In the genomic region with DNA sequence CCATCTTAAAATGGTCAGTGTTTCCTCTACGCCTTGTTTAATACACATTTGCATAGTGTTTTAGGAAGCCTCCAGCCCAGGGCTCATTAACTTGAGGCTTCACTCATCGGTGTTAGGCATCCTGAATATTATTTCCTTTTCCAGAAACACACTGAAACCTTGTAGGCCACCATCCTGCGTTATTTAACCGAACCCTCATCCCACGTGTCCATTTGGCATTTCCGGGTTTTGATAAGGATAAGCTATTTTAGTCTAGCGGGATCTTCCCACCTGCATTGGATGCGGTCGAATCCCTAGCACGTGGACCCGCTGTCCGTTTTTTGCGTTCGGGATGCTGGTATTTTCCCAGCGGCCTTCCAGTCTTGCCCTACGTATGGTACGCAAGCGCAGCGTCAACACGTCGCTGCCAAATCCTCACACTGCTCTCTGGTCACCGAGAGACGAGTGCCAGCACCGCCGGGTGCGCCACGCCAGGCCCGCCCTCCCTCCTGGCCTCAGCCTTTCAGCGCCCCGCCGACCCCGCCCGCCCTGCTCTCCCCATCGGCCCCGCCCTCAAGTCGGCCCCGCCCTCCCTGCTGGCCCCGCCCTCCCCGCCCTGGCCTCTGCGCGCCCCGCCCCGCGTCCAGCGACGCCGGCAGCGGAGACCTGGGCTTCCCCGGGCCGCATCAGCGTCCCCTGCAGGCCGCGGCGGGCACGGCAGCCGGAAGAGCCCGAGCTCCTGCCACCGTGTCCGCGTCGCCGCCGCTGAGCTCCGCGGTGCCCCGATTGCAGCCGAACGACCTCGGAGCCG, we compare ENCODE assay signal across 8 mouse cellular contexts. TPM values are rescaled to one million over a fixed set of nuclear protein-coding genes. Genes with fewer than 3 reads are reported as not detected.
A peak's percentile ranks its signal among the peaks of the same experiment; 100 is the strongest.
DNase-seq lines count a peak whose midpoint lies in the region; ATAC-seq and TF ChIP-seq lines count a peak whose summit lies in the region.

A gene (plus strand): TSS at position 340 of the 790 bp plus-strand sequence.

- no peaks in the 10 kb centered on the region for H3K27me3 ChIP-seq in G1E (ENCODE audit: insufficient read depth, low read length)
- H3K27me3 ChIP-seq in forebrain, embryonic 16.5 days (replicated peaks; ENCODE audit: control insufficient read depth, insufficient read depth, low read length) = no peaks in the 10 kb centered on the region
- no peaks in the 10 kb centered on the region for H3K27me3 ChIP-seq in lung, embryonic 15.5 days

- peak; percentile 89 for ATAC-seq in G1E (ENCODE audit: extremely low read depth, insufficient number of reproducible peaks, low FRiP score, poor library complexity, severe bottlenecking)
- ATAC-seq in forebrain, embryonic 16.5 days = peak; percentile 90
- peak; percentile 89 for ATAC-seq in lung, embryonic 15.5 days (ENCODE audit: borderline replicate concordance, extremely low read depth, low FRiP score, low TSS enrichment)

- DNase-seq in G1E (ENCODE audit: low spot score) = peak; percentile 87
- DNase-seq in cerebellum, adult 18-20 months = peak; percentile 96 to 99
- DNase-seq in heart, postnatal 36 days = peak; percentile 95 to 96
- peak; percentile 91 for DNase-seq in layer of hippocampus, adult 8-10 months (ENCODE audit: low spot score in 2 of 2)
- DNase-seq in ovary, adult 18-20 months (ENCODE audit: low spot score) = peak; percentile 92
- DNase-seq in thymus, postnatal 0 days (ENCODE audit: low spot score) = peak; percentile 95

- H3K27ac ChIP-seq in forebrain, embryonic 16.5 days (ENCODE audit: low read length) = peak within 1 kb of the TSS; percentile 94
- H3K27ac ChIP-seq in lung, embryonic 15.5 days = peak within 1 kb of the TSS; percentile 97

- intact Hi-C loops in heart, postnatal 36 days (cut with DNase I) = loop anchor here (5.0 kb wide), 1 partner anchor 252 kb away; a partner anchor contains a TSS

- peaks cover 54% of the 10 kb centered on the region for H3K4me1 ChIP-seq in G1E (ENCODE audit: insufficient read depth, low read depth, low read length)
- H3K4me1 ChIP-seq in forebrain, embryonic 16.5 days (replicated peaks; ENCODE audit: control insufficient read depth, insufficient read depth, low read length) = peaks cover 45% of the 10 kb centered on the region
- H3K4me1 ChIP-seq in lung, embryonic 15.5 days = peaks cover 64% of the 10 kb centered on the region

- no peaks in the 10 kb centered on the region for H3K9me3 ChIP-seq in G1E (replicated peaks)
- H3K9me3 ChIP-seq in forebrain, embryonic 16.5 days (ENCODE audit: control insufficient read depth, low read length) = no peaks in the 10 kb centered on the region
- no peaks in the 10 kb centered on the region for H3K9me3 ChIP-seq in lung, embryonic 15.5 days

- peak within 1 kb of the TSS; percentile 91 for H3K4me3 ChIP-seq in G1E (ENCODE audit: low read depth, low read length)
- H3K4me3 ChIP-seq in forebrain, embryonic 16.5 days (replicated peaks; ENCODE audit: low read length) = peak within 1 kb of the TSS; percentile 99
- H3K4me3 ChIP-seq in lung, embryonic 15.5 days = peak within 1 kb of the TSS; percentile 70

- peak within 1 kb of the TSS; percentile 100 for H3K9ac ChIP-seq in forebrain, embryonic 16.5 days (replicated peaks; ENCODE audit: low read depth, low read length)
- peak within 1 kb of the TSS; percentile 97 for H3K9ac ChIP-seq in lung, embryonic 15.5 days

- TF ChIP-seq CTCF in G1E (IDR thresholded peaks at IDR 0.05; ENCODE audit: low read depth, low read length) = peak; percentile 47; the same call in 1 of the 2 replicates

- peaks cover 54% of the 10 kb centered on the region for H3K36me3 ChIP-seq in G1E (replicated peaks)
- H3K36me3 ChIP-seq in forebrain, embryonic 16.5 days (ENCODE audit: control insufficient read depth, insufficient read depth) = no peaks in the 10 kb centered on the region
- no peaks in the 10 kb centered on the region for H3K36me3 ChIP-seq in lung, embryonic 15.5 days

- WGBS in forebrain, embryonic 16.5 days = 2% methylated on average over 36 of the region's 70 CpGs
- 1% methylated on average over 54 of the region's 70 CpGs for WGBS in lung, embryonic 15.5 days

- peak within 1 kb of the TSS; percentile 72 for H3K4me2 ChIP-seq in forebrain, embryonic 16.5 days (ENCODE audit: low read length)
- H3K4me2 ChIP-seq in lung, embryonic 15.5 days = peak within 1 kb of the TSS; percentile 68

RNA-seq across cellular contexts. Expression of the gene that starts here (rescaled TPM):
- 16.6 and 17.1 TPM in 2 replicates for total RNA-seq in G1E (2014; fragmentation: Nextera tagmentation)
- total RNA-seq in G1E (2017) = 10.6 and 11.1 TPM in 2 replicates
- polyA plus RNA-seq in G1E (2012) = 5.5 and 6.2 TPM in 2 replicates
- polyA plus RNA-seq in forebrain, embryonic 16.5 days (2015; fragmentation: Nextera tagmentation; extraction: Ambion mirVana) = 14.7 and 18.6 TPM in 2 replicates
- total RNA-seq in heart, postnatal 36 days (2021) = 10 to 100 TPM; 11.5 to 11.6 TPM
- 10 to 100 TPM; 19.1 to 24.8 (median 21.2) TPM for total RNA-seq in layer of hippocampus, adult 8-10 months (2022)
- polyA plus RNA-seq in lung, embryonic 15.5 days (2015; fragmentation: Nextera tagmentation; extraction: Ambion mirVana) = 14.0 and 15.0 TPM in 2 replicates
- 14.3 and 17.0 TPM in 2 replicates for polyA plus RNA-seq in thymus, postnatal 0 days (2015; fragmentation: Nextera tagmentation; extraction: Ambion mirVana)

Comparison
In these comparisons a context has a peak if more than half of its experiments do, and no peak if none do; other contexts are left out.
1. Peak in every context shown above with its lines: DNase-seq, ATAC-seq, H3K4me3 ChIP-seq and H3K27ac ChIP-seq.